Mouse (Mus musculus): ENCODE measurements around the gene Dusp22. TPM values are rescaled to one million over a fixed set of nuclear protein-coding genes. Genes with fewer than 3 reads are reported as not detected.

Gene Dusp22
- total RNA-seq, 2 experiments from 2014 or later = 21.9 to 26.1 TPM

Other genes with a start within 250 kb of the Dusp22 start
- 1,000 to 10,000 TPM; 1,207 to 1,289 TPM for gene Uqcrfs1, start 114.6 kb upstream of the Dusp22 start, total RNA-seq (2021)
- 1 to 10 TPM; 1.2 to 1.7 TPM for gene Irf4, start 89.2 kb downstream of the Dusp22 start, total RNA-seq (2021)